Mouse (Mus musculus) embryo, embryonic 9.5 days (tissue): ENCODE data around the gene Nav2.
A peak's percentile ranks its signal among the peaks of the same experiment; 100 is the strongest.

Experiments
- DNase-seq: peaks from one replicate; pipeline ENCODE4 v3.0.0-alpha.2; 2017; ENCODE audit errors: extremely low spot score

Gene Nav2

DNA sequence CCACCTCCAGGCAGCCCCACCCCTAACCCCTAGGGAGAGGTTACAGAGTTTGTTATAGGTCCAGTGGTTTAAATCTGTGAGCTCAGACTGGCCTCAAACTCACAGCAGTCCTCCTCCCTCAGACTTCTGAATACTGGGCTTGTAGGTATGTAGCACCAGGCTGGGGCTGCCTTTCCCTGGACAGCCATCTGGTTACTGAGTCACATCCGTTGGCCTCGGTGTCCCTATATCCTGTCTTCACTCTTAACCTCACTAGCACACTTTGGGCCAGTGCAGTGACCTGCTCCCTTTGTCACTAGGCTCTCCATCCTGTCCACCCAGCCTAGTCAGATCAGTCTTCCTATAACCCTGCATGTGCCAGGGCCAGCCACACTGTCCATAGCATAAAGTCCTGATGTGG lies 19.8 kb upstream of the Nav2 start:
- no peak for DNase-seq

DNA sequence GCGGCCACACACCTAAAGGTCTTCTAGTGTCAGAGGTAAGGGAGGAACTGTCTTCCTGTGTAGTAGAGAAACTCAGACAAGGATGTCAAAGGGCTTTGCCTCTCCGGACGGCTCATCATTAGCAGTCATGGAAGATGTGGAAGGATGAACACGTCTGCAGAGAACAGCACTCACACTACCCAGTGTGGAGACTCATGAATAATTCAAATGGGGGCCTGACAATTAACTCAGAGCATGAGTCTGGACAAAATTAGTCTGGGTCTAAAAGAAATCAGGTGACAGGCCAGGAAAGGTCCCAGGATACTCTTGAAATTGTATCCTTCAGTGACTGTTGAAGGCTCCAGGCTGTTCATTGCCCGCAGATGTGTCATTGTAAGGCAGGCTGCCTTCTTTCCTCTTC lies 17.5 kb upstream of the Nav2 start:
- DNase-seq: no peak

- DNase-seq: no peak
Measured at GRCm38 (mm10) chr7:48893093-48893492, 15.4 kb upstream of the Nav2 start.

GRCm38 (mm10) chr7:48894152-48894551 lies 14.4 kb upstream of the Nav2 start:
- peak; percentile 62 for DNase-seq

- DNase-seq: no peak
Measured at GRCm38 (mm10) chr7:48894763-48895162, 13.8 kb upstream of the Nav2 start.

GRCm38 (mm10) chr7:48895475-48895874 lies 13.0 kb upstream of the Nav2 start:
- no peak for DNase-seq

GRCm38 (mm10) chr7:48896051-48896450 lies 12.5 kb upstream of the Nav2 start:
- no peak for DNase-seq

DNA sequence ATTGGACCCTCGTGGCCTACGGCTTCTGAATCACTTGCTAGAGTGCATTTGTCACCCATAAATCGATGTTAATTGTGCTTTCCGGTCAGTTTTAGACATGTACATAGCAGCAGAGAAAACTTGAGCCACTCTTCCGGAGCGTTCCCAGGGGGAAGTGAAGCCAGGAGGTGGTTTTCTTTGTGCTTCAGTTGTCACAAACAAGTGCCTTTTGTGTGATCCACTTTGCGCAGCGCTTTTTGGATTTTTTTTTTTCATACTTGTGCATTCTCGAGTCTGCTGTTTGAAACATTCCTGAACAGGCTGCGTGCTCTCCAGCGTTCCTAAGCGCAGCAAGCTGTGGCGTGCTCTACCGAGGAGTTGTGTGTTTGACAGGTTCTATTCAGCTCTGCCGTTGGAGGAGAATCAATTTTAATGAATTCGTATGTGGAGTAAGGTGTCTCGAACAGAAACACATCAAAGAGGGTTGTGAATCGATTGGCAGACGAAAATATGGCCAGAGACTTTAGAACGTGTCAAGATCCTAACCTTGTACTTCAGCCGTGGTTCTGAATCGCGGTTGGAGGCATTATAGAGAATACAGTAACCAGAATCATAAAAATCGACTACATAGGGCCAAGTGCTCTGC lies 10.9 kb upstream of the Nav2 start:
- DNase-seq: no peak

GRCm38 (mm10) chr7:48898416-48898815 lies 10.1 kb upstream of the Nav2 start:
- DNase-seq: no peak

DNA sequence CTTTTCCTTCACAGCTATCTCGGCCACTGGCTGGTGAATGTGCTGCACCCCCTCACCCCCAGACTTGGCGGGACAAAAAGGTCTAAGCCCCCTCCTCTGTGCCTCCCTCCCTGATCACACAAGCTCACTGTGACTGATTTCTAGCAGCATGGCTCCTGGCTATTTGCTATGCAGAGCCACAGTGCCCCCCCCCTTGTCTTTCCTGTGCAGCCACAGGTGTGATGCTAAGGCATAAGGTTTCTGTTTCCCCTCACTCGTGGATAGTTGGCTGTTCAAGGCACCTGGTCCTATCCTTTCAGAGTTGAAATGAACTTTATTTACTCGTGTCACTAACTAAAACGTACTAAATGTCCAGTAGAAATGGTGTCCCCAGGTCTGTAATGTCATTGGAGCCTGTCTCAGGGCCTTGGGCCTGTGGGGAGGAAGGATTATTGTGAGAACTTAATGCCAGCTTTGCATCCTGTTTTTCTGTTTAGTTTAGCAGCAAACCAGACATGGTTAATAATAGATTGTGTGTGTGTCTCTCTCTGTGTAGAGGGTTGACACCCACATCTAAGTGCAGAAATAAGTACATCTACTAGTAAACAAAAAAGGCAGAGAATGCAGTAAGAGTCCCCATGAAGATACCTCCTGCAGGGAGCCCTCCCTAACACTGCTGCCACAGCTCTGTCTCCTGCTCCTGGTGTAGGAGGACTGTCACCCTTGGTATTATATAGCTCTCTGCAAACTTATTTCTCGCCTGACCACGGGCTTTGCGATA lies 7.9 kb upstream of the Nav2 start:
- DNase-seq: no peak

GRCm38 (mm10) chr7:48902454-48902853 lies 6.1 kb upstream of the Nav2 start:
- no peak for DNase-seq

DNA sequence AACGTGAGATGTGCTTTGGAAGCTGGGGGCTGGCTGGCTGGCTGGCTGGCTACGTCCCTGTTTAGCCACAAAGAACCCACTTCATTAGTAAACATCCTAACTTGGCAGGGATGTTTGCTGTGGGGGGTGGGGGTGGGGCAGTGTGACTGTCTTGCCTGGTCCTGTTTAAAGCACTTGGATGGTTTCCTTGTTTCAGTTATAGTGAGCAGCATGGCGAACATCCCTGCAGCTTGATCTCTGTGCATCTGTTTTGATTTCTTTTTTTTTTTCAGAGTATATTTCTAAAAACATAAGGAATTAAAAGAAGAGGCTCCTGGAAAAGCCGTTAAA lies 791 bp downstream of the Nav2 start:
- DNase-seq: no peak

- DNase-seq: no peak
Measured at GRCm38 (mm10) chr7:48910282-48910681, 1.8 kb downstream of the Nav2 start.

DNA sequence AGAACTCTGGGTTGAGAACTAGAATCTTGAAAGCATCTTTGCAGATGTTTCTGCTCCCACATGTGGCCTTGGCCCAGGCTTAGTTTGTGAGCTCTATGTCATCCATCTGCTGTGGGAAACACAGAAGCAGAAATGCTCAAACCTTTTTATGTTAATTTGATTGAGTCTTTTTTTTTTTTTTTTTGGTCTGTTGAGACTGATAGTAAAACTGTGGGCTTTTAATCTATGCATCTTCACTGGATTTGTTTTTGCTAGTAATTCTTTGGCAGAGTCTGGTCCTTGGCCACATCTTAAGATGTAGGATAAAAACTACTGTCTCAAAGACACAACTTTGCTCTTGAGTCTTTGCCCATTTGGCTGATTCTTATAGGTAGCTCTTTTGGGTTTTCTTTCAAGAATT lies 2.6 kb downstream of the Nav2 start:
- no peak for DNase-seq

DNA sequence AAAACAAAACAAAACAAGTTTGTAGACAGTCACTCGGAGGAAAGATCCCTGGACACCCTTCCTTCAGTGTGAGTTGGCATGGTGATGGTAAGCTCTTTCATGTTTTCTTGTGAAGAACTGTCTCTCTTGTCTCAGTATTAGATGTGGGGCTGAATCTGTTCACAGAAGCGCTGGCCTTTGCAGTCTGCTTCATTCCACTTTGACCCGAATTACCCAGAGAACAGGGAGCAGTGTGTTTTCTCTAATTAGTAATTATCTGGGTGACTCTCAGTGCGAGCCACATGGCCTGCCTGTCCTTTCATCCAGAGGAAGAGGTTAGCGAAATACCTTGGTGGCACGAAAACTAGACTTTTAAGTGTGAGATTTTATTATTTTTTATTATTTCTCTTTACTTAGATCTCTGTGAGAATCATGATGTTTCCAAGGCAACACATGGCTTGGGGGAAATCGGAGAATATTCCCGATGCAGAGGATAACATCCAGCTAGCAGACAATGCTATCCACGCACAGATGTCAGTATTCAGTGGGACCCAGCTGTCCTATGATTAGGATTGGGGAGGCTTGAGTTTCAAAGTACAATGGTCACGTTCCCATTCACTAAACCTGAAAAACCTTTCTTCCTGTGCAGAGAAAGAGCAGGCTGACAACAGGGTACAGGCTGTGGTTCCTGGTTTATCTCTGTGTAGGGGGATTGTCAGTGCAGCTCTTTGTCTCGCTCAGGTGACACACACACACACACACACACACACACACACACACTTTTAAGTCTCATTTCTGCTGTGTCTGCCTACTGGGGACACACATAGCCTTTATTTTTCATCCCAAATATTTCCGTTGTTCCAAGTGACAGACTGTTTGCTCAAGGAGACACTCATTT lies 6.4 kb downstream of the Nav2 start:
- DNase-seq: no peak

GRCm38 (mm10) chr7:48917463-48917862 lies 8.9 kb downstream of the Nav2 start:
- DNase-seq: no peak

DNA sequence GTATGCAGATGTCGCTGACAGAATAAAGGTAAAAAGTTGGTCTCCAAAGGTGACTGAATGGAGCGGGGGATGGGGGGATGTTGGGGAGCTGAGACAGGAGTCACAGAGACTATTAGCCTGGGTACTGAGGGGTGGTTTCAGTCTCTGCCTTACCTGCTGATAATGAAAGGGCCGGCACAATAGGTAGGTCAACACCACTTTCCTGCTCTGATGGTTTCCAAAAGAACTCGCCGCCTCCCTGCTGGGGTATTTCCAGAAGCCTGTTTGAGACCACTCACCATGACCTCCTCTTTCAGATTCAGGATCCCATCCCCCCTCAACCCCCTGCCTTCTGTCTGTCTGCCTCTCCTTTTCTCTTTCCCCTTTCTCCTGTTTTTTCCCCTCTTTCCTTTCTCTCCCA lies 9.5 kb downstream of the Nav2 start:
- DNase-seq: no peak

DNA sequence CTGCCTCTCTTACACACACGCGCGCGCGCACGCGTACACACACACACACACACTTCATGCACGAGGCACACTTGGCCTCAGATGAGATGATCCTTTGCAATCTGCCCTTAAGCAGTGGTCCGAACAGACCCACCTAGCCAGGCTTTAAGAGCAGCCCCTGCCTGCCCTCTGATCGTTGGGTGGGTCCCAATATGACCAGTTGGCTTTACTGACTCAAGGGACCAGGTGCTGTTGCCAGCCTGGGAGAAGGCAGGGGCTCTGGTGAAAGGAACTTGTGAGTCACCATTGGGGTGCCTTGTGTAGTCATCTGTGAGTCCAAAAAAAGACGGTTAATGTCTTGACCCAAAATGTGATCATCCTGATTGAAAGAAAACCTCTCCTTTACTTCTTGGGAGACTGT lies 9.9 kb downstream of the Nav2 start:
- DNase-seq: no peak

GRCm38 (mm10) chr7:48923620-48924019 lies 15.1 kb downstream of the Nav2 start:
- no peak for DNase-seq

DNA sequence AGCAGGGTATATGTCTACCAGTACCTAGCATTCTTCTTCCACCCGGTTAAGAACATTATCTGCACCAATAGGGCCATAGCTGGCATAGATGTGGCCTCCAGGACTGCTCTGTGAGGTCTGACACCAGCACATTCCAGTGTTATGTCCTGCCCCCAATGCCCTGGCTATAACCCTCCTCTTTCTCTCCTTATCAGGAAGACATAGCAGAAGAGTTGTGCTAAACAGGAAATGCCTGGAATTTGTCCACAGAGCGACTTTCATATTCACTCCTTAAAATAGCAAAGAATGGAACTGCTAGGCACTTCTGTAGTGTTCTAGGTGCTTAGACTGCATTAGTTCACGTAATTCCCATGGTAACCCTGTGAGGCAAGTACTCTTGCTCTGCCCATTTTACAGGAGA lies 16.7 kb downstream of the Nav2 start:
- no peak for DNase-seq

GRCm38 (mm10) chr7:48928364-48928763 lies 19.8 kb downstream of the Nav2 start:
- peak; percentile 63 for DNase-seq

- no peak for DNase-seq
Measured at GRCm38 (mm10) chr7:48930399-48930798, 21.9 kb downstream of the Nav2 start.

DNA sequence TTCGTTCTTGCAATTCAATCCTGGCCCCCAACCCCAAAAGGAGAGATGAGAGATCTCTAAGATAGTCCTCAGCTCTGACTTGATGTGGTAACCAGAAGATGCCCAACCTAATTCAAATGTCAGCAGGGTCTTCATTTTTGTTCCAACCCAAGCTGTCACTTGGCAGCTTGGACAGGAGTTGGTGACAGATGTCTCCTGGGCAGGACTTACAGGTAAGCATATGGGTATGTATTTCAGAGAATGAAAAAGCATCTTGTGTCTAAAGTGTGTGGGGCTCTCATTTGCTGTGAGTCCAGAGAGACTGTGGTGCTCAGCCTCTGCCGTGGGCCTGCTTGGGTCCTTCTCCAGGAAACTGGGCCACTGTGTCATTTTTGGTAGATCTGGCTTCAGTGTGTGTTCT lies 23.6 kb downstream of the Nav2 start:
- DNase-seq: no peak
